Mouse (Mus musculus) CH12.LX (cell line): ENCODE measurements around the gene Ttc36. TPM values are rescaled to one million over a fixed set of nuclear protein-coding genes. Genes with fewer than 3 reads are reported as not detected.
A peak's percentile ranks its signal among the peaks of the same experiment; 100 is the strongest.

ENCODE experiments used
- DNase-seq: peaks from one replicate; pipeline ENCODE4 v3.0.0-alpha.2; 2013; ENCODE audit errors: extremely low read depth
- H3K27ac ChIP-seq: 2 replicates; pipeline ENCODE4 v1.5.1; 2012; ENCODE audit warnings: low read depth, mild to moderate bottlenecking, control low read depth, moderate library complexity; ENCODE audit not compliant: insufficient read depth
- H3K27me3 ChIP-seq: replicated peaks from 2 replicates; pipeline ENCODE3; 2012; ENCODE audit warnings: inconsistent platforms
- H3K36me3 ChIP-seq, 2 experiments: replicated peaks in 1 of 2; 2 replicates each; pipeline versions ENCODE3 to v1.6.1; 2012; ENCODE audit warnings: inconsistent platforms in 1 of 2, low read length in 1 of 2, mild to moderate bottlenecking in 1 of 2, mixed read lengths in 1 of 2, moderate library complexity in 1 of 2; ENCODE audit not compliant: control insufficient read depth in 1 of 2, insufficient read depth in 1 of 2
- H3K4me1 ChIP-seq, 2 experiments: 2 replicates each; pipeline ENCODE4 v1.6.1; 2012; ENCODE audit warnings: inconsistent platforms in 1 of 2, moderate library complexity in 1 of 2; ENCODE audit not compliant: insufficient read depth in 2 of 2, control insufficient read depth in 1 of 2
- H3K4me2 ChIP-seq: 2 replicates; pipeline ENCODE4 v1.6.1; 2012; ENCODE audit warnings: low read depth, mild to moderate bottlenecking, control low read depth; ENCODE audit not compliant: poor library complexity, insufficient read depth, severe bottlenecking
- H3K4me3 ChIP-seq, 3 experiments: fragments of 150-350 bp in 1 of 3; sonication (generic) in 1 of 3; replicated peaks in 1 of 3; 2 replicates each; pipeline versions ENCODE3 to v1.5.1; 2011 to 2012; ENCODE audit warnings: low read depth in 2 of 3, low read length in 2 of 3, mild to moderate bottlenecking in 2 of 3, moderate library complexity in 2 of 3, control low read depth in 1 of 3, improper control_type of control experiment in 1 of 3, inconsistent platforms in 1 of 3, mixed read lengths in 1 of 3; ENCODE audit not compliant: poor library complexity in 1 of 3
- H3K79me2 ChIP-seq: replicated peaks from 2 replicates; pipeline ENCODE4 v1.6.1; 2012; ENCODE audit warnings: mild to moderate bottlenecking, moderate library complexity; ENCODE audit not compliant: control insufficient read depth, poor library complexity, insufficient read depth, severe bottlenecking; ENCODE audit errors: extremely low read depth
- H3K9ac ChIP-seq: 2 replicates; pipeline ENCODE4 v1.6.1; 2012; ENCODE audit warnings: low read depth, mild to moderate bottlenecking, control low read depth, moderate library complexity; ENCODE audit not compliant: insufficient read depth
- H3K9me3 ChIP-seq: replicated peaks from 2 replicates; pipeline ENCODE3; 2012; ENCODE audit warnings: low read length, inconsistent platforms, mixed read lengths
- BHLHE40 ChIP-seq: IDR thresholded peaks from 2 replicates; pipeline ENCODE4 v1.6.1; 2011; ENCODE audit warnings: mild to moderate bottlenecking, low read depth, low read length, improper control_type of control experiment
- ELF1 ChIP-seq: IDR thresholded peaks from 2 replicates; pipeline ENCODE4 v1.6.1; 2014; ENCODE audit warnings: low read depth, mild to moderate bottlenecking, inconsistent platforms, low read length, improper control_type of control experiment
- HCFC1 ChIP-seq: IDR thresholded peaks from 2 replicates; pipeline ENCODE4 v1.6.1; 2012; ENCODE audit warnings: low read depth, mild to moderate bottlenecking, inconsistent platforms, low read length, improper control_type of control experiment
- JUN ChIP-seq: IDR thresholded peaks from 2 replicates; pipeline ENCODE4 v1.6.1; 2011; ENCODE audit warnings: low read depth, mild to moderate bottlenecking, low read length, improper control_type of control experiment, moderate library complexity; ENCODE audit not compliant: insufficient read depth
- KAT2A ChIP-seq: IDR thresholded peaks from 2 replicates; pipeline ENCODE4 v1.6.1; 2012; ENCODE audit warnings: low read length, improper control_type of control experiment, inconsistent platforms; ENCODE audit not compliant: insufficient replicate concordance
- MAX ChIP-seq: IDR thresholded peaks from 2 replicates; pipeline ENCODE4 v1.6.1; 2011; ENCODE audit warnings: low read length, improper control_type of control experiment
- MAZ ChIP-seq: IDR thresholded peaks from 2 replicates; pipeline ENCODE4 v1.6.1; 2012; ENCODE audit warnings: low read depth, mild to moderate bottlenecking, inconsistent platforms, low read length, improper control_type of control experiment, moderate library complexity
- MEF2A ChIP-seq: IDR thresholded peaks from 2 replicates; pipeline ENCODE4 v1.6.1; 2014; ENCODE audit warnings: low read depth, mild to moderate bottlenecking, inconsistent platforms, low read length, improper control_type of control experiment, borderline replicate concordance
- MXI1 ChIP-seq: IDR thresholded peaks from 2 replicates; pipeline ENCODE4 v1.6.1; 2011; ENCODE audit warnings: mild to moderate bottlenecking, low read depth, low read length, improper control_type of control experiment
- MYC ChIP-seq: IDR thresholded peaks from 2 replicates; pipeline ENCODE4 v1.6.1; 2011; ENCODE audit warnings: low read depth, mild to moderate bottlenecking, improper control_type of control experiment, low read length
- NELFE ChIP-seq: IDR thresholded peaks from 2 replicates; pipeline ENCODE4 v1.6.1; 2011; ENCODE audit warnings: low read depth, low read length, improper control_type of control experiment
- NRF1 ChIP-seq: IDR thresholded peaks from 2 replicates; pipeline ENCODE4 v1.6.1; 2014; ENCODE audit warnings: low read depth, mild to moderate bottlenecking, inconsistent platforms, low read length, improper control_type of control experiment, moderate library complexity
- PAX5 ChIP-seq: IDR thresholded peaks from 2 replicates; pipeline ENCODE4 v1.6.1; 2012; ENCODE audit warnings: low read length, inconsistent platforms, mixed read lengths
- POLR2A ChIP-seq: IDR thresholded peaks from 2 replicates; pipeline ENCODE4 v1.6.1; 2011; ENCODE audit warnings: low read depth, mild to moderate bottlenecking, improper control_type of control experiment, low read length
- RCOR1 ChIP-seq: conservative IDR thresholded peaks from 2 replicates; pipeline ENCODE4 v1.6.1; 2012; ENCODE audit warnings: low read depth, mild to moderate bottlenecking, inconsistent platforms, low read length, improper control_type of control experiment
- SIN3A ChIP-seq: IDR thresholded peaks from 2 replicates; pipeline ENCODE4 v1.6.1; 2012; ENCODE audit warnings: low read length, improper control_type of control experiment, inconsistent platforms
- TBP ChIP-seq: conservative IDR thresholded peaks from 2 replicates; pipeline ENCODE4 v1.6.1; 2011; ENCODE audit warnings: low read depth, low read length, improper control_type of control experiment
- TCF12 ChIP-seq: IDR thresholded peaks from 2 replicates; pipeline ENCODE4 v1.6.1; 2014; ENCODE audit warnings: low read depth, mild to moderate bottlenecking, inconsistent platforms, low read length, improper control_type of control experiment
- UBTF ChIP-seq: IDR thresholded peaks from 2 replicates; pipeline ENCODE4 v1.6.1; 2012; ENCODE audit warnings: low read depth, mild to moderate bottlenecking, inconsistent platforms, low read length, improper control_type of control experiment, moderate library complexity
- USF1 ChIP-seq: IDR thresholded peaks from 2 replicates; pipeline ENCODE4 v1.6.1; 2014; ENCODE audit warnings: low read depth, mild to moderate bottlenecking, inconsistent platforms, low read length, improper control_type of control experiment
- ZC3H11A ChIP-seq: IDR thresholded peaks from 2 replicates; pipeline ENCODE4 v1.6.1; 2012; ENCODE audit warnings: low read depth, mild to moderate bottlenecking, inconsistent platforms, low read length, improper control_type of control experiment
- ZMIZ1 ChIP-seq: IDR thresholded peaks from 2 replicates; pipeline ENCODE4 v1.6.1; 2012; ENCODE audit warnings: low read depth, mild to moderate bottlenecking, inconsistent platforms, low read length, improper control_type of control experiment
- ZNF384 ChIP-seq: IDR thresholded peaks from 2 replicates; pipeline ENCODE4 v1.6.1; 2012; ENCODE audit warnings: low read depth, low read length, improper control_type of control experiment, inconsistent platforms
- dilution Hi-C: fragments of 300-500 bp; cut with MboI; formaldehyde crosslinking; loops from 2 replicates; pipeline ENCODE4 v1.14.3; 2020; ENCODE audit warnings: low sequenced_read_pairs; ENCODE audit not compliant: extremely low pct_unique_long_range_greater_than_20kb, extremely low pct_ligation_motif_present
- in situ Hi-C: fragments of 300-500 bp; cut with MboI; formaldehyde crosslinking; loops from 3 replicates; pipeline ENCODE4 v1.14.3; 2019; ENCODE audit warnings: low sequenced_read_pairs, low pct_ligation_motif_present, low pct_unique_long_range_greater_than_20kb, mixed read lengths
- polyA plus RNA-seq: library from polyadenylated mRNA; unstranded; fragments of >175 nt; gene quantifications from 2 replicates; pipeline ENCODE4 v1.2.1, GENCODE M21; 2012; ENCODE audit warnings: low read depth; ENCODE audit not compliant: insufficient read length
- total RNA-seq, 2 experiments: library from RNA; depleted of rRNA; stranded (reverse); fragments of 300-350 nt in 1 of 2; fragments of >200 nt in 1 of 2; gene quantifications; 2 replicates each; pipeline ENCODE4 v1.2.3; 2012 to 2014

The Ttc36 gene
- total and polyA plus RNA-seq, 3 experiments = 0.51 to 0.68 TPM; not detected in 1

DNA sequence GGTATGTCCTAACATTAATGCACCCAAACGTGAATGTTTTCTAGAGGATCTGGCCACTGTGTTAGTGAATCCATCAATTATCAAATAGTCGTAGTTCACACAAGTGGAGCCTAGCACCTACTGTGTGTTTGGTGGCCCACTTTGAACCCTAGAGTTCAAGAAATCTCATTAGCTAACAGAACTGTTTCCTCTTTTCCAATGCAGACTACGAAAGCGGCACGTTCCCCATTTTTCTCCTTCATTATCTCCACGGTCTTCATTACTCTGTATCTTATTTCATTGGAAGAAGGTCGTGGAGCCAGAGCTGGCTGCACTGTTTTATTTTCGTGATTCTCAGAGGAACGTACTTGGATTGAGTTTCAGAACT lies 2.9 kb downstream of the Ttc36 start:
- H3K27me3 ChIP-seq = peaks cover 6% of the 10 kb centered on the region
- H3K9ac ChIP-seq = no peak overlapping the region
- H3K79me2 ChIP-seq = no peaks in the 10 kb centered on the region
- H3K9me3 ChIP-seq = no peaks in the 10 kb centered on the region
- in situ Hi-C loops = no loop called here
- peaks cover 3 to 7% of the 10 kb centered on the region in 2 experiments for H3K36me3 ChIP-seq
- peak overlapping the region; percentile 12 for H3K4me2 ChIP-seq
- H3K4me3 ChIP-seq = peak overlapping the region in 1 of 3 experiments; percentile 59
- H3K4me1 ChIP-seq = peaks cover 9 to 34% of the 10 kb centered on the region in 2 experiments
- TF ChIP-seq ZC3H11A = no peak
- TF ChIP-seq NELFE = no peak
- TF ChIP-seq MEF2A = no peak
- no peak for TF ChIP-seq USF1
- no peak for TF ChIP-seq ZNF384
- no peak for TF ChIP-seq SIN3A
- no peak for TF ChIP-seq BHLHE40
- no peak for TF ChIP-seq ZMIZ1
- TF ChIP-seq, all 38 proteins: peak for 0
- no peak overlapping the region for H3K27ac ChIP-seq
- DNase-seq = no peak
- dilution Hi-C loops = no loop called here

GRCm38 (mm10) chr9:44799102-44799957 lies 3.5 kb downstream of the Ttc36 start, which contains the start of gene Tmem25:
Tmem25 (minus strand) TSS chr9:44799307.
- in situ Hi-C loops = no loop called here
- peaks cover 6% of the 10 kb centered on the region for H3K27me3 ChIP-seq

More at GRCm38 (mm10) chr9:44799102-44799957, 3.5 kb downstream of the Ttc36 start, which contains the start of gene Tmem25:
- dilution Hi-C loops = no loop called here
- no peaks in the 10 kb centered on the region for H3K9me3 ChIP-seq
- no peak for TF ChIP-seq SIN3A
- TF ChIP-seq POLR2A = peak; percentile 84
- TF ChIP-seq NELFE = peak; percentile 50; the same call in 1 of the 2 replicates
- no peak for TF ChIP-seq ZC3H11A
- TF ChIP-seq MAZ = peak; percentile 56; the same call in 1 of the 2 replicates
- no peak for TF ChIP-seq JUN
- TF ChIP-seq TBP = 0 out of 2 replicates have a peak, but pooled peaks have one; percentile 49
- TF ChIP-seq ZNF384 = no peak
- TF ChIP-seq UBTF = no peak
- peak; percentile 29; the same call in 1 of the 2 replicates for TF ChIP-seq ZMIZ1
- TF ChIP-seq RCOR1 = no peak
- no peak for TF ChIP-seq KAT2A
- TF ChIP-seq PAX5 = no peak
- peak; percentile 52; the same call in 1 of the 2 replicates for TF ChIP-seq NRF1
- TF ChIP-seq MAX = no peak
- no peak; the same call in 1 of the 2 replicates for TF ChIP-seq USF1
- peak; percentile 32; the same call in 1 of the 2 replicates for TF ChIP-seq HCFC1
- TF ChIP-seq MYC = no peak
- TF ChIP-seq TCF12 = peak; percentile 68
- TF ChIP-seq MXI1 = 0 out of 2 replicates have a peak, but pooled peaks have one; percentile 50
- TF ChIP-seq ELF1 = peak; percentile 55
- TF ChIP-seq, all 38 proteins: peak for 10
- Histone ChIP-seq H3K79me2 (no peaks in the 10 kb centered on the region), H3K27ac (no peak within 1 kb of the TSS), H3K4me3 (peak within 1 kb of the TSS; percentile 49 to 71 (median 59)), H3K9ac (peak within 1 kb of the TSS; percentile 31), H3K36me3 (peaks cover 0 to 3% of the 10 kb centered on the region in 2 experiments), H3K4me2 (peak within 1 kb of the TSS; percentile 12), H3K4me1 (peaks cover 9 to 34% of the 10 kb centered on the region in 2 experiments)
- DNase-seq = peak; percentile 71
